Mouse (Mus musculus): Measurements from ENCODE around the gene Zfp942. TPM values are rescaled to one million over a fixed set of nuclear protein-coding genes. Genes with fewer than 3 reads are reported as not detected.
"Not testable (repeated sequence)": the region's sequence is repeated elsewhere in the genome, so short reads cannot be mapped to it uniquely, and the experiment has no call there.

Zfp942 gene
- polyA plus RNA-seq (2012; rRNA removed): 1.4 and 1.7 TPM in 2 replicates

DNA sequence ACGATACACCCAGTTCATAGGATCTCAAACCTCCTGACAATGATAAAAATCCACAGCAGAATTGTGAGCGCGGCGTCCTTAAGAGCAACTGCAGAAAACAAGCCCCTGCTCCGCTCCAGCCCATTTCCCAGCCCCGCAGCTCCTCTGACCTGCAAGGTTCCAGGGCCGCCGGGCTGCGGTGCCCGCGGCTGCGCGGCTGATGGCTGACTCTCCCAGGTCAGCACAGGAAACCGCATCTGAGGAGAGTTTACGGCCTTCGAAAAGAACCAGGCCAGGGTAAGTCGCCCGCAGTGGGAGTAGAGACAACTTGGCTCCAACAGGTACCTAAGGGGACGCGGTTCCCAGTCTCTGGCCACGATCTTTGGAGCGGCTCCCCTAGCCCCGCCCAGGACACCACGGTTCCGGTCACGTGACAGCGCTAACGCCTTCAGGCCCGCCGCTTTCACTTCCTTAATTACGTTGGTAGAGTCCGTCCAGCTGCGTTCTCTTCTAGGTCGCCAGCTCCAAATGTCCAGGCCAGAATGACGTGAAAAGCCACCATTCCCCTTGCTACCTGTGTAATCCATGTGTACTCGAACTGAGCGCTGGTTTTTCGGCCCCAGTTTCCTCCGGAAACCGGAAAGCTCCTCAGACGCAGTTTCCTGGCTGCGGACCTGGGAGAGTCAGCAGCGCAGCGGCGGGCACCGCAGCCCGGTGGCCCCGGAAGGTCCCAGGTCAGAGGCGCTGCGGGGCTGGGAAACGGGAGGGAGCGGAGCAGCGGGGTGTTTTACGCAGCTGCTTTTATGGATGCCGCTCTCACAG lies at the start of gene Zfp942, which contains the start of gene Zfp943:
Zfp942 (minus strand) TSS at position 358 of the 801 bp plus-strand sequence.
Zfp943 (plus strand) TSS at position 446 of the 801 bp plus-strand sequence.
- Histone ChIP-seq H3K4me3 (ENCODE audit: insufficient read depth, low read depth, low read length) (peak within 1 kb of the TSS; percentile 70), H3K27ac (ENCODE audit: insufficient read depth, low read depth, low read length) (peak within 1 kb of the TSS; percentile 92)
- not testable (repeated sequence) for H3K36me3 ChIP-seq (ENCODE audit: control insufficient read depth, insufficient read depth, low read length); H3K27me3 ChIP-seq (replicated peaks; ENCODE audit: control insufficient read depth, insufficient read depth, low read length); H3K4me1 ChIP-seq (ENCODE audit: control insufficient read depth, insufficient read depth, low read length)
- DNase-seq: peak; percentile 85
- WGBS: under 1% methylated on average over 42 of the region's 55 CpGs

DNA sequence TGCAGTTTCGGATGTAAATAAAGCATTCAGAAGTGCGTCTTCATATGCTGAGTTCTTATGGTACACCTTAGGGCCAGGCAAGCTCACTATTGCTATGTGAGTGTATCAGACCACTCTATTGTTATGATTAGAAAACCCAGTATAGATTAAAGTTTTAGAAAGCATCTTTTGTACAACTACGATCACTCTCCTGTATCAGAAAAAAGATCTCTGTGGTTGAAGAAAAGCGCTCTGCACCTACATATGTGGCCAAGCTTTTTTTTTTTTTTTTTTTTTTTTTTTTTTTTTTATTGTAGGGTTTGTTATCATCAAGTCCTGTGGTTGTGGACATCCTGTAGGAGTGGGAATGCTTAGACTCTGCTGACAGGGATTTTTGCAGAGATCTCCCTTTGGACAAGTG lies 1.0 kb upstream of the Zfp942 start:
- peak overlapping the region; percentile 70; the same call in 1 of the 2 replicates for H3K4me3 ChIP-seq (ENCODE audit: insufficient read depth, low read depth, low read length)
- WGBS: 35% methylated on average over 4 of the region's 4 CpGs
- H3K36me3 ChIP-seq (ENCODE audit: control insufficient read depth, insufficient read depth, low read length): 0 out of 2 replicates have a peak, but pooled peaks cover 2% of the 10 kb centered on the region
- no peak for DNase-seq
- H3K27ac ChIP-seq (ENCODE audit: insufficient read depth, low read depth, low read length): no peak overlapping the region
- H3K27me3 ChIP-seq (replicated peaks; ENCODE audit: control insufficient read depth, insufficient read depth, low read length): no peaks in the 10 kb centered on the region
- TF ChIP-seq POLR2A (IDR thresholded peaks at IDR 0.05; ENCODE audit: low read depth, low read length): no peak
- TF ChIP-seq CTCF (conservative IDR thresholded peaks at IDR 0.05; ENCODE audit: insufficient read depth, insufficient read length, low read depth, low read length): no peak
- 0 out of 2 replicates have a peak, but pooled peaks cover 4% of the 10 kb centered on the region for H3K4me1 ChIP-seq (ENCODE audit: control insufficient read depth, insufficient read depth, low read length)

DNA sequence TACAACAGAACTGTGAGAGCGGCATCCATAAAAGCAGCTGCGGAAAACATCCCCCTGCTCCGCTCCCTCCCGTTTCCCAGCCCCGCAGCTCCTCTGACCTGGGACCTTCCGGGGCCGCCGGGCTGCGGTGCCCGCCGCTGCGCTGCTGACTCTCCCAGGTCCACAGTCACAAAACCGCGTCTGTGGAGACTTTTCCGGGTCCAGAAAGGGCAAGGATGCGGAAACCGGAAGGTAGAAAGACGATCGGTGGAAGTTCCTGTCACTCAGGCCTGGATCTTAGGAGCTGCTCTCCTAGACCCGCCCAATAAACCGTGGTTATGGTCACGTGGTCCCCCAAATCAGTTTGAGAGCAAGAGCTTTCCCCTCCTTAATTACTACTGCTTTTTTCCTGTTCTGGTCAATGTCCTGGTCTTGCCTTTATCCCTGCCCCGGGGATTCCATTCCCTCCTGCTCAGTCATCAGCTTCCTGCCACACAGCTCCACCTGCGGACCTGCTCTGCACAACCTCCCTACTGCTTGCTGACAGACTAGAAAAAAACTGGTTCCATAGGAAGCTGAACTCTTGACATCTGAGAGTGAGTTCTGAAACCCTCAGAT lies 52.7 kb downstream of the Zfp942 start, which contains the start of gene Zfp995:
Zfp995 (minus strand) TSS at position 471 of the 597 bp plus-strand sequence.
- WGBS: under 1% methylated on average over 24 of the region's 24 CpGs
- H3K4me1 ChIP-seq (ENCODE audit: control insufficient read depth, insufficient read depth, low read length); H3K27ac ChIP-seq (ENCODE audit: insufficient read depth, low read depth, low read length); H3K27me3 ChIP-seq (replicated peaks; ENCODE audit: control insufficient read depth, insufficient read depth, low read length); H3K36me3 ChIP-seq (ENCODE audit: control insufficient read depth, insufficient read depth, low read length): not testable (repeated sequence)
- peak within 1 kb of the TSS; percentile 74 for H3K4me3 ChIP-seq (ENCODE audit: insufficient read depth, low read depth, low read length)
- DNase-seq: peak; percentile 80

DNA sequence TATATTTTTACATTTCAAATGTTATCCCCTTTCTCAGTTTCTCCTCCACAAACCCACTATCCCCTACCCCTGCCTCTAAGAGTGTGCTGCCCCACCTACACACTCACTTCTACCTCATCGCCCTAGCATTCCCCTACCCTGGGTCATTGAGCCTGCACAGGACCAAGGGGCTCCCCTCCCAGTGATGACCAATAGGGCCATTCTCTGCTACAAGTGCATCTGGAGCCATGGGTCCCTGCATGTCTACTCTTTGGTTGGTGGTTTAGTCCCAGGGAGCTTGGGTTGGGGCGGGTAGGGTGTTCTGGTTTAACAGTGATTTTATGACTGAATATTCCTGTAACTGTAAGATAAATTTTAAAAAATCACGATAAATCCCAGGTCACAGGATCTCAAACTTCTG lies 53.2 kb downstream of the Zfp942 start:
- H3K27ac ChIP-seq (ENCODE audit: insufficient read depth, low read depth, low read length): no peak overlapping the region
- no peak for TF ChIP-seq CTCF (conservative IDR thresholded peaks at IDR 0.05; ENCODE audit: insufficient read depth, insufficient read length, low read depth, low read length)
- no peak for TF ChIP-seq POLR2A (IDR thresholded peaks at IDR 0.05; ENCODE audit: low read depth, low read length)
- H3K4me3 ChIP-seq (ENCODE audit: insufficient read depth, low read depth, low read length): peak overlapping the region; percentile 74
- no peaks in the 10 kb centered on the region for H3K27me3 ChIP-seq (replicated peaks; ENCODE audit: control insufficient read depth, insufficient read depth, low read length)
- no peaks in the 10 kb centered on the region for H3K36me3 ChIP-seq (ENCODE audit: control insufficient read depth, insufficient read depth, low read length)
- H3K4me1 ChIP-seq (ENCODE audit: control insufficient read depth, insufficient read depth, low read length): no peaks in the 10 kb centered on the region
- peak; percentile 3 for DNase-seq
- WGBS: 9% methylated on average over 3 of the region's 3 CpGs

Other genes with a start within 250 kb of the Zfp942 start
- 1.9 TPM in 2 replicates for gene Zfp229, start 231.7 kb downstream of the Zfp942 start, polyA plus RNA-seq (2012; rRNA removed)
- 0.14 TPM in 1 of 2 replicates, not detected in the other for gene Zfp820, start 116.7 kb downstream of the Zfp942 start, polyA plus RNA-seq (2012; rRNA removed)
- gene Zfp995, start 52.5 kb downstream of the Zfp942 start, polyA plus RNA-seq (2012; rRNA removed): 0.33 and 0.83 TPM in 2 replicates
- gene Zfp943, start 88 bp upstream of the Zfp942 start, polyA plus RNA-seq (2012; rRNA removed): 3.0 and 3.4 TPM in 2 replicates
- gene Zfp947, start 203.7 kb upstream of the Zfp942 start, polyA plus RNA-seq (2012; rRNA removed): 0.17 and 0.26 TPM in 2 replicates

Measured in kidney, adult 2 months (tissue).